Mouse (Mus musculus) lung, postnatal 4 days (tissue): ENCODE measurements around the gene Slc35e3.
"Not testable (repeated sequence)": the region's sequence is repeated elsewhere in the genome, so short reads cannot be mapped to it uniquely, and the experiment has no call there.

Source experiments
- DNase-seq, 2 experiments: peaks; one replicate each; pipeline ENCODE4 v3.0.0; 2021

The Slc35e3 gene

GRCm38 (mm10) chr10:117731244-117732101 lies 14.7 kb downstream of the Slc35e3 start:
- peak; percentile 75 to 78 for DNase-seq

- DNase-seq: no peak
These were observed 15.4 kb downstream of the Slc35e3 start for GRCm38 (mm10) chr10:117730637-117731203.

DNA sequence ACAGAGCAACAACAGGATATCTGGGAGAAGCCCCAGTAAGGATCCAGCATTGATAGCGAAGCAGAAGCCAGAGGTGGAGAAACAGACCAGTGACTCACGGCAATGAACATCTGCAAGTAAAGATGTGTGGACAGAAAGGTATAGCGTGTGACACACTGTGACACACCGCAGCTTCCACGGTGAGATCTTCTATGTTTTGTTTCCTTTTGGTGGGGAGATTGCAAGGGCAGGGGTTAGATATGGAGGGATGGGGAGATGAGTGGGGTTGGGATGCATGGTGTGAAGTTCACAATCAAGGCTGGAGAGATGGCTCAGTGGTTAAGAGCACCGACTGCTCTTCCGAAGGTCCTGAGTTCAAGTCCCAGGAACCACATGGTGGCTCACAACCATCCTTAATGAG lies 16.0 kb downstream of the Slc35e3 start:
- DNase-seq: no peak

DNA sequence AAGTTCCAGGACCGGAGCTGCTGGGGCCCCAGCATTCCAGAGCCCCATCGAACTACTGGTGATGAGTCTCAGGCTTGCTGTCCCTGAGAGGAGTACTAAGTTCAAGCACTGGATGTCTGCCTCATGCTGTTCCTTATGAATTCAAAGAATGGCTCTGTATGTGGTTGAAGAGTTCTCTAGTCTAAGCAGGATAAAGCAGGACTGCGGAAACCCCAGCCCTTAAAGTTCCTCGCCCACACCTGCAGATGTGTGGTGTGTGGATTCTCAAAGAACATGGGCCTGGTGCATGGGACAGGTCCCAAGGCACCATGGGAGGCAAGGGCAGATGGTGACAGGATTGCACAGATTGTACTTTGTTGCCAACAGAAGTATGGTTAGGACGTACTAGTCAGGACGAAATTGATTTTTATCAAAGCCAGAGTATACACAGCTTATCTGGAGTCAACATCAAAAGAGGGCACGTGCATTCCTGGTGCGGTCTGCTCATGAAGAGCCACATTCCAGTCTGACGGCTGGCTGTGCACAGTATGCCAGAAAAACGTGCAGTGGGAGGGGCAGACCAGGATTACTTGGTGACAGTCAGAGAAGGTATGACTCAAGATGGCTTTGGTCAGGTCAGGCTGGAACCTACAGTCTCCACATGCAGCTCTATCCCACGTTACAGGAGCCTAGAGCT lies 16.9 kb downstream of the Slc35e3 start:
- peak; percentile 61 to 83 for DNase-seq

GRCm38 (mm10) chr10:117728574-117728973 lies 17.6 kb downstream of the Slc35e3 start:
- peak in 1 of 2 experiments; percentile 17 for DNase-seq

DNA sequence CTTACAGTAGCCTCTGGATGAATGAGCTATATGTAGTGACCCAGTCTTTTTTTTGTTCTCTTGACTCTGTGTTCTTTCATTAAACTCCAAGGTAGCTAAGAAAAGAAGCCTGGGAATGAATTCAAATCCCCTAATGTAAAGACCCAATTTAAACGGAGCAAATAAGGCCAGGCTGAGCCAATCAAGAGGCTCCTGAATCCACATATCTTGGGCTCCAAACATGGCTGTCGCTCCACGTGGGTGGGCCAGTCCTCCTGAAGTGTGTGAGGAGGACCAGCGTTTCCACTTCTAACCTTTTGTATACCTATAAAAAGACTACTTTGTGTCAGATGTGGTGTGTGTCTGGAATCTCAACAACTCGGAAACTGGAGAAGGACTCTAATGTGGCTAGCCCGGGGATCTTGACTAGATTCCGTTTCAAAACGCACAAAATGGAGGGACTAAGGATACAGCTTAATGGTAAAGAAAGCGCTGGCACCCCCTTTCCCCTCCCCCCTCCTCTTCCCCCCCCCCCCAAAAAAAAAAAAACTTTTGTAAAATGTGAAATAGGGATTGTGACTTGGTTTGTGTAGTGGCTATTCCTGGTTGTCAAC lies 18.6 kb downstream of the Slc35e3 start:
- DNase-seq: peak in 1 of 2 experiments; percentile 11

DNA sequence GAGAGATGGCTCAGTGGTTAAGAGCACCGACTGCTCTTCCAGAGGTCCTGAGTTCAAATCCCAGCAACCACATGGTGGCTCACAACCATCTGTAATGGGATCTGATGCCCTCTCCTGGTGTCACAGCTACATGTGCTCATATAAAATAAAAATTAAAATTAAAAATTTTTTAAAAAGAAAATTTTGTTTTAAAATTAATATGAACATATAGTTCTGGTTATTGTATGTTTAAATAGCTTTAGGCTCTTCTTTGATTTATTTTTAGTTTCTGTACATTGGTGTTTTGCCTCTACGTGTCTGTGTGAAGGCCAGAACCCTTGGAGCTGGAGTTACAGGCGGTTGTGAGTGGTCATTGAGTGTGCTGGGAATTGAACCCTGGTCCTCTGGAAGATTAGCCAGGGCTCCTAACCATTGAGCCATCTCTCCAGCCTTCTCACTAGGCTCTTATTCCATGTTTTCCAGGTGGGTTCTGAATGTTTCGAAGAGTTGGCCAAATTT lies 19.2 kb downstream of the Slc35e3 start:
- no peak for DNase-seq

- DNase-seq: peak in 1 of 2 experiments; percentile 4
These were observed 19.8 kb downstream of the Slc35e3 start for GRCm38 (mm10) chr10:117726350-117726749.

GRCm38 (mm10) chr10:117725671-117726070 lies 20.5 kb downstream of the Slc35e3 start:
- DNase-seq: no peak

DNA sequence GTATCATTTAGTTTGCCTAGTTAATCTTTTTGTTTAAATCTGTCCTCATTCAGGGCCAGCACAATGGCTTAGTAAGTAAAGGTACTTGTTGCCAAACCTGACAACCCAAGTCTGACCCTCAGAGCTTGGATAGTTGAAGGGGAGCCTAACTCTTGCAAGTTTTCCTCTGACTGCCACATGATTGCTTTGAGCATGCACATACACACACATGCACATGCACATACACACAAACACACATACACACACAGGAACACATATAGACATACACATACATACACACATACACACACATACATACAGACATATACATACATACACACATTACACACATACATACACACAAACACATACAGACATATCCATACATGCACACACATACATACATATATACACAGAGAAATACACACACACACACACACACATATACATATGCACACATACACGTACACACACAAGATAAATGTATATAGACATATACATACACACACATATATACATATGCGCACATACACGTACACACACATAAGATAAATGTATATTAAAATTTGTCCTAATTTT lies 21.3 kb downstream of the Slc35e3 start:
- DNase-seq: no peak

DNA sequence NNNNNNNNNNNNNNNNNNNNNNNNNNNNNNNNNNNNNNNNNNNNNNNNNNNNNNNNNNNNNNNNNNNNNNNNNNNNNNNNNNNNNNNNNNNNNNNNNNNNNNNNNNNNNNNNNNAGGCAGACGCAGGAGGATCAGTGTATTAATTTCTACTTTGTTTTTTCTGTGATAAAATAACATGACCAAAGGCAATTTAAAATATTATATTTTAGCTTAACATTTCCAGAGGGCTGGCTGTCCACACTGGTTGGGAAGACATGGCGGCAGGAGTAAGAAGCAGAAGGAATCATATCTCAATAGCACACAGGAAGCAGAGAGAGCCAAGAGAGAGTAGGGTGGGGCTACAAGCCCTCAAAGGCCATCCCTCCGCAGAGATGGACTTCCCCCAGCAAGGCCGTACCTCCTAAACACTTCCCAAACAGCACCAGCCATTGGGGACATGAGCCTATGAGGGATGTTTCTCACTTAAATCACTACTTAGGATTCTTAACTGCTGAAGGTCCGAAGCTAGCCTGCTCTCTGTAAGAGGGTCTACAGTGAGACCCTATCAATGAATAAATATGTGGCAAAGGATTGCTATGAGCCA lies 21.9 kb downstream of the Slc35e3 start:
- DNase-seq: no peak

- DNase-seq: peak; percentile 31 to 53
These were observed 27.7 kb downstream of the Slc35e3 start for GRCm38 (mm10) chr10:117718161-117719119.

GRCm38 (mm10) chr10:117717583-117717982 lies 28.6 kb downstream of the Slc35e3 start:
- DNase-seq: peak; percentile 45 to 64

DNA sequence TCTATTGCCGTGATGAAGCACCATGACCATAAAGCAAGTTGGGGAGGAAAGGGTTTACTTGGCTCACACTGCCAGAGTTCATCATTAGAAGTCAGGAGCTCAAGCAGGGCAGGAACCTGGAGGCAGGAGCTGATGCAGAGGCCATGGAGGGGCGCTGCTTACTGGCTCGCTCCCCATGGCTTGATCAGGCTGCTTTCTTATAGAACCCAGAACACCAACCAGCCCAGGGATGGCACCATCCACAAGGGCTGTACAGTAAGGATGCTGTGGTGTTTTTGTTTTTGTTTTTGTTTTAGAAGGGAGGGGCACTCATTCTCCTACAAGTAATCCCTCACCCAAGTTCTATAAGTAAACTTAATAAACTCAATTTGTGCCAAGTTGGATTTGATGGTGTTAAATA lies 29.5 kb downstream of the Slc35e3 start:
- no peak for DNase-seq

DNA sequence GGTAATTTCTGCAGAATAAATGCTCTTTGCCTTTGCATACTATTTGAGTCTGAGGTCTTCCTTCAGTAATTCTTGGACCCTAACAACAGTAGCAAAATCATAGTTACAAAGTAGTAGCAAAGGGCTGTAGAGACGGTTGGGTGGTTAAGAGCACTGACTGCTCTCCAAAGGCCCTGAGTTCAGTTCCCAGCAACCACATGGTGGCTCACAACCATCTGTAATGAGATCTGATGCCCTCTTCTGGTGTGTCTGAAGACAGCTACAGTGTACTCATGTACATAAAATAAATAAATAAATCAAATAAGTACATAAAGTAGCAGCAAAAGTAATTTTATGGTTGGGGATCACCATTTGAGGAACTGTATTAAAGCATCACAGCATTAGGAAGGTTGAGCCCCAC lies 30.5 kb downstream of the Slc35e3 start:
- DNase-seq: not testable (repeated sequence)

- no peak for DNase-seq
These were observed 31.2 kb downstream of the Slc35e3 start for GRCm38 (mm10) chr10:117714928-117715500.

- no peak for DNase-seq
These were observed 32.1 kb downstream of the Slc35e3 start for GRCm38 (mm10) chr10:117714048-117714545.

GRCm38 (mm10) chr10:117713466-117713865 lies 32.7 kb downstream of the Slc35e3 start:
- no peak for DNase-seq

- no peak for DNase-seq
These were observed 33.3 kb downstream of the Slc35e3 start for GRCm38 (mm10) chr10:117712871-117713270.

GRCm38 (mm10) chr10:117712191-117712754 lies 33.9 kb downstream of the Slc35e3 start:
- DNase-seq: no peak
